Mouse (Mus musculus) kidney, postnatal 4 days (tissue): Measurements from ENCODE around the gene Homer1.

Experiments
- DNase-seq, 2 experiments: peaks; one replicate each; pipeline ENCODE4 v3.0.0; 2021; ENCODE audit warnings: mixed read lengths in 2 of 2

Homer1 gene

GRCm38 (mm10) chr13:93340555-93341278, 41.3 kb downstream of the Homer1 start:
- DNase-seq, result no peak

GRCm38 (mm10) chr13:93342641-93343040, 43.2 kb downstream of the Homer1 start:
- DNase-seq, result peak; percentile 7 to 23

DNA sequence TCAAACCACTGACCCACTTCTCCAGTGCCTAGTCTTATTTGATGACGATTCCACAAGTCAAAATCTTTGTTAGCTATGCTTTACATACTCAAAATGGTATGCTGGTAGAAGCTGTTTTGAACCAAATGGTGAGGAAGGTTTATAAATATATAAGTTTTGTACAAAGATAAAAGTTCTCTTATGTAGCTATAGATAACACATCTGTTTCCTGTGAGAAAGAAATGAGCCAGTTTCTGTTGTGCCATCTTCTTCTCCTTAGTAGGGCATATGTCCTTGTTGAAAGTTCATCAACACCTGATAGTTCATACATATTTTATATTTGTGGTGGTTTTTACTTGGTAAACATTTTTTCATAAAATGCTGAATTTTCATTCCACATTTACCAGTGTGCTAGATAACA, 45.0 kb downstream of the Homer1 start:
- no peak for DNase-seq

DNA sequence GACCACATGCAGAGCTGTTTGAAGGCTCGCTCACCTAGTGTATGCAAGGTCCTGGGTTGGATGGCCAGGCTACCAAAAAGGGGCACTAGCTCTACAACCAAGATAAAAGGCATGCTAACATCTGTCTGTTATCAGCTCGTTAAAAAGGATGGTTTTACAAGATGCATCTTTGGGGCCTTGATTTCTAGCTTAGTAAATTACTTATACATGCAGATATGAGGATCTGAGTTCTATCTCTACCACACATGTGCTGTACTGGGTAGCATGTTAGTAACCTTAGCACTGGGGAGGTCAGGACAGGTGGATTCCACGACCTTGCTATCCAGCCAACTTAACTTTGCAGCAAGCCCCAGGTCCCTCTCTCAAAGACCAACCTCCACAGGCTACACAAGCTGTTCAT, 46.4 kb downstream of the Homer1 start:
- no peak for DNase-seq

GRCm38 (mm10) chr13:93352030-93352429, 52.6 kb downstream of the Homer1 start:
- DNase-seq, result no peak

DNA sequence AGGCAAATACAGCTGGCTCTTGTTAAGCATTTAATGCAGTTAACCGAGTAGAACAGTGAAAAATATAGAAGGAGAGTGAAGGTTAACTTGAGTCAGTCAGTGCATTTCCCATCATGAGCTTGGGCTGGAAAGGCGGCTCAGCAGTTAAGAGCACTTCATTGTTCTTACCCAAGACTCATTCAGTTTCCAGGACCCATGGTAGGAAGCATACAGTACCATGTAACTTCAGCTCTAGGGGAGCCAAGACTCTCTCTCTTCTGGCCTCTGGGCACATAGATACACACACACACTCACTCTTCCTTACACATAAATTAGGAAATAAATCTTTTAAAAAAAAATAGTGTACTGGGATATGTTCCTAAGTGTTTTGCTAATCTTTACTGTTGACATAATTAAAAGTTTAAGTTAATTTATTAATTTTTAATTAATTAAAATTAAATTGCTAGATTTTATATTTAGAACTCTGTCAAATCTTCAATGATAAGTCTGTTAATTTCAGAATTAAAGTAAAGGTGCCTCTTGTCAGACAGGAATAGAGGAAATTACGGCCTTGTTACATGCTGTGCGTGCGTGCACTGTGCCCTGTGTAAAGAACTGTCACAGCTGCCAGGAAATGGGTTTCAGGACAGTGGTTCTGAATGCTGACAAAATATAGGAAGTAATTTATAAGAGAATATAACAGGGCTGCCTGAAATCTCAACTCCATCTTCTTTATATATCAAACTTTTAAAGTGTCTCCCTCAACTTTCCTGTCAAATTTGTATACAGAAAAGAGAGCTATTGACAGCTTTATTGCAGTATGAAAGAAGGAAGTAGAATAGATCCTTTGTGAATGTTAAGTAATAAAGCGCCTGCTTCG, 55.2 kb downstream of the Homer1 start:
- DNase-seq, result no peak

- DNase-seq, result no peak
Observed at GRCm38 (mm10) chr13:93355279-93355587, 55.8 kb downstream of the Homer1 start.

- no peak for DNase-seq
Observed at GRCm38 (mm10) chr13:93358522-93358921, 59.1 kb downstream of the Homer1 start.

GRCm38 (mm10) chr13:93367555-93367954, 68.1 kb downstream of the Homer1 start:
- no peak for DNase-seq

DNA sequence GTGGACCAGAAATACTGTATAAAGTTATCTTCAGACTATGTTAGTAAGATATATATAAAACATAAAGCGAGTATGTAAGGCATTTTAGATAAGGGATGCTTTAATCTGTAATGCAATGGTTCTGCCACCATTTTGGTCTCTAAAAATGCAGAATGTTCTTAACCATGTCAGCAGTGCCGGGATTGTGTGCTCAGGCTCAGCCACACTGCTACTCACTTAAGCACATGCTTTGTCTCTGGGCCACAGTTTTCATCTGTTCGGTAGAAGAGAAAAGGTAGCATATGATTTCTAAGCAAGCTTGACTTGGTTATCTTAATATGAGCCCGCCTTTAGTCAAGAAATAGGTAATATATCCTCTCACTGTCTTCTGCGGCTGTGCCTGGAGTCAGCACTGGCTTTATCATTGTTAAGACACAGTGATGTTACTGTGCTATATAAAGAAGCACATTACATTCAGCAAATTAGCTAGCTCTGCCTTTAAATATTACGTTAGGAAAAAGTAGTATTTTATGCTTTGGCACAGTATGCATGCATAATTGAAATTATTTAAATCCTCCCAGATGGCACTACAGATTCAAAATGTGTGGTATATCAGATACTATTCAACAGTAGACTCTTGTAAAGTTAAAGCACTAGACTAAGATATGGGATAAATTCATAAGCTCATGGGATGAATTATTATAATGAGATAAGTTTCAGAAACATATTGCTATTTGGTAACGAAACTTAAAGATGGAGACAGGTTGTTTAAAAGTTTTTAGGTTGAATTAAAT, 69.6 kb downstream of the Homer1 start:
- DNase-seq, result no peak

GRCm38 (mm10) chr13:93374457-93374856, 75.0 kb downstream of the Homer1 start:
- DNase-seq, result peak in 1 of 2 experiments; percentile 6

GRCm38 (mm10) chr13:93378493-93378892, 79.1 kb downstream of the Homer1 start:
- no peak for DNase-seq

DNA sequence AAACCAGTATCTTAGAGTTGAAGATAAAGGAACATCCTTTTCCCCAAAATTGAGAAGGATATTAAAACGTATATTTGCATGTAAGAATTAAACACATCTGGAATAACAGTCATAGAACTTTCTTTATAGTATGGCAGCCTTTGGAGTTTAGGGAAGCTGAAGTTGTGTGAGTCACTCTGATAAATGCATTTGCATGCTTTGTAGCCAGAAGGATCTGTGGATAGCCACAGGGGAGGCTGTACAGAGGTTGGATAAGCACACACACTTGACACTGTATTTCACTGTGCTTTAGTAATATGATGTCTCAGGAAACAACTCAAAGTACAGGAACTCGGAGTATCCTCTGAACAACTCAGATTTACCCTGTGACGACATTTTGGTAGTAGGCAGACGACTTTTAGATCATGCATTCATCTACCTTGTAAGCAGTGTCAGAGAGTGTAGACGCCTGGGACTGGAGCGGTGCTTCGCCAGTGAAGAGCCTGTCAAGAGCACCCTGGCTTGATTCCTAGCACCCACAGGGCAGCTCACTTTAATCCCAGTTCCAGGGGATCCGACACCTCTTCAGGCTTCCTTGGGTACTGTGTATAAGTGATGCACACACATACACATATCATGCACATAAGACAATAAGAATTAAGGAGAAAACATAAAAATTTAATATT, 81.1 kb downstream of the Homer1 start:
- DNase-seq, result no peak

GRCm38 (mm10) chr13:93381301-93381700, 81.9 kb downstream of the Homer1 start:
- DNase-seq, result no peak

DNA sequence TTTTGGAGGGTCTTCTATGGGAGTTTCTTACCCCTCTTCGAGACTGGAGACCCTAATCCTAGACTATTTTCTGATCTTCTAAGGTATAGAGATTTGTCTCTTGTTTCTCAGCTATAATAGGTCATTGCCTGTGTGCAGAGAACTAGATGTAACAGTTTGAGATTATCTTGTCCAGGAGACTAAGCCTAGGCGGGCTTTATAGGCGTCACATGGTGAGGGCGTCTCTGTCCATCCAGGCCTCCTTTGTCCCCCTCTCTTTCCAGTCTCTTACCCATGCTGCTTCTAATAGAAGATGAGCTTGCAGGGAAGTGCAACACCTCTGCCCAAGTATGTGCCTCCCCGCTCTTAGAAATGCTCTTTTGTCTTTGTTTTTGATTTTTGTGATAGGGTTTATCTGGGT, 83.7 kb downstream of the Homer1 start:
- DNase-seq, result no peak

DNA sequence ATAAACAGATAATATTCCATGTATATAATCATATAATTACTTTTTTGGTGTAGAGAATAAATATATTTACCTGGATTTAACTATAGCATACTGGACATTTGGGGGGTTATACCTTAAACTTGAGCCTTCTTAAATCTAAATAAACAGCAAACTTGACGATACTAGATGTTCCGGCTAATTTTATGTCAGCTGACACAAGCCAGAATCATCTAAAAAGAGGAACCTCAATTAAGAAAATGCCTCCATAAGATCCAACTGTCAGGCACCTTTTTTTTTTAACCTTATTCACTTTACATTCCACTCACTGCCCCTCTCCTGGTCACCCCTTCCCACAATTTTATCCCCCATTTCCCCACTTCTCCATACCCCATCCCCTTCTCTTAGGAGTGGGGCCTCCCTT, 84.2 kb downstream of the Homer1 start:
- no peak for DNase-seq

DNA sequence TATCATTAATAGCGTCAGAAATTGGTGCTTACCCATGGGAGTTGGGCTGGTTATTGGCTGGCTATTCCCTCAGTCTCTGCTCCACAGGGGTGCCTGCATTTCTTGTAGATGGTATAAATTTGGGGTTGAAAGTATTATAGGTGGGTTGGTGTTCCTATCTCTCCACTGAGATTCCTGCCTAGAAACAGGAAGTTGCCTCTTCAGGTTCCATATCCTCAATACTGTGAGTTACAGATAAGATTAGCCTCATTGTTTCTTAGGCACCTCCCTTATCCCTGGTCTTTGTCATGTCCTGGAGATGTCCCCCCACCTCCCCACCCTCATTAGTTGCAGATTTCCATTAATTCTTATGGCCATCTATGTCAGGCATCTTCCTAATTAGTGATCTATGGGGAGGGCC, 85.0 kb downstream of the Homer1 start:
- DNase-seq, result no peak

DNA sequence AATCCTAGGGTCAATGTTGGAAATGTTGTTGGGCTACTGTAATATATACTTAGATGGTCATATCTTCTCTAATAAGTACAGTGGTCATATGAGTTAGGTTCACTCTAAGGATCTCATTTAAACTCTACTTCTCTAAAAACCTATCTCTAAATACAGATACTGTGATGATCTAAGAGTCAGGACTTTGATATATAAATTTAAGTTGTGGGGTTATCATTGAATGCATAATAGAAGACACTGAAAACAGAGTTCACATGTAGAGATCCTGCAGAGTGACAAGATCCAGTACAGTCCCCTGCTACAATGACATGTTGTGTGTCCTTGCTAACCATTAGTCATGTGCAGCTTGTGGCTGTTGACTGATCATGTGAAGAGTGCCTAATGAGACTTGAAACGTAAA, 85.7 kb downstream of the Homer1 start:
- no peak for DNase-seq

DNA sequence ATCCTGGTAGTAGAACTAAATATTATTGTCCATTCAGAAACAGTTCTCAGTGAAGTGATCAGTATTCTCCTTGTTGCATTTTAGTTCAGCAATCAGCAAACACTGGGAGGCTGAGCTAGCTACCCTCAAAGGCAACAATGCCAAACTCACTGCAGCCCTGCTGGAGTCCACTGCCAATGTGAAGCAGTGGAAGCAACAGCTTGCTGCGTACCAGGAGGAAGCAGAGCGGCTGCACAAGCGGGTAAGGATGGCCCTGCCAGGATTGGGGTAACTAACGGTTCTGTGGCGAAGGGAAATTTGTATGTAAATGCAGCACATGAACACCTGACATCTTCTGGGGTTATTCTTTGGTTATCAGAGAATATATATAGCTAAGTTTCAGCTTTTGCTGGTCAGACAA, 88.0 kb downstream of the Homer1 start:
- no peak for DNase-seq

DNA sequence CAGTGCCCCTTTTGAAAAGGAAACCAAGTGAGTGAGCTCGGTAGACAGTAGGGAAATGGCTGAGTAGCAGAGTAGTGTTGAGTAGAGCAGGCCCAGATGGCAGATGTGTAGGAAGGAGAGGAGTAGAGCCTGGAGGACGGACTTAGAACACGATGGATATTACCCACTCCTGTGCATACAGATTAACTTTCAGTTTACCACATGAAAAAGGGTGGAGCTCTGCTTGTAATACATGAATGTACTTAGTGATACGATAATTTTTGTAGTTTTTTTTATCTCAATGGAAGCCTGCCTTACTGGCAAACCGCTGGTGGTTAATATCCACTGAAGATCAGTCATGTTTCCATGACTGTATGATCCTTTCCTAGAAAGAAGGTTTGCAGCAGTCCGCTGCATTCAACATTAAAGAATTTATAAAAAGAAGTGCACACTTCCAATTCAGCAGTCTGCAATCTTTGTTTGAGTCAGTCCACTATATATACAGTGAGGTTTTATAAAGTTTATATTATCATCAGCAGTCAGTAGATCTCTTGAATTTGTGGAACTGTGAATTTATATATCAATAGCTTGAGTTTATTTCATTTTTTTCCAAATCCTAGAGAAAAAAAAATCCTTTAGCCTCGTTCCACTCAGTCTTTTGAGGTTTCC, 89.3 kb downstream of the Homer1 start:
- DNase-seq, result no peak

GRCm38 (mm10) chr13:93389242-93389625, 89.8 kb downstream of the Homer1 start:
- DNase-seq, result peak; percentile 45 to 60

- DNase-seq, result no peak
Observed at GRCm38 (mm10) chr13:93399710-93400216, 100.3 kb downstream of the Homer1 start.
